Mouse (Mus musculus) E14TG2a.4 (cell line): ENCODE measurements around the gene Itih2.

Source experiments
- H3K27me3 ChIP-seq: 2 replicates; pipeline ENCODE4 v1.6.1; 2014; ENCODE audit warnings: low read length, control low read depth; ENCODE audit not compliant: insufficient read depth
- H3K36me3 ChIP-seq: 2 replicates; pipeline ENCODE4 v1.6.1; 2014; ENCODE audit warnings: low read length, control low read depth; ENCODE audit not compliant: insufficient read depth
- H3K4me1 ChIP-seq: replicated peaks from 2 replicates; pipeline ENCODE4 v1.6.1; 2014; ENCODE audit warnings: low read depth, low read length, control low read depth
- H3K4me3 ChIP-seq: replicated peaks from 2 replicates; pipeline ENCODE4 v1.5.1; 2014; ENCODE audit warnings: mild to moderate bottlenecking, low read length
- H3K9me3 ChIP-seq: 2 replicates; pipeline ENCODE4 v1.6.1; 2014; ENCODE audit warnings: low read length, control low read depth
- CTCF ChIP-seq: conservative IDR thresholded peaks from 2 replicates; pipeline ENCODE4 v1.5.1; 2014; ENCODE audit warnings: low read length
- NANOG ChIP-seq: IDR thresholded peaks from 2 replicates; pipeline ENCODE4 v1.6.1; 2014; ENCODE audit warnings: borderline replicate concordance, low read length, mixed read lengths
- POU5F1 ChIP-seq: IDR thresholded peaks from 2 replicates; pipeline ENCODE4 v1.6.1; 2014; ENCODE audit warnings: low read length, borderline replicate concordance

The Itih2 gene

GRCm38 (mm10) chr2:10131296-10131695, at the start of gene Itih2:
Itih2 (minus strand) TSS chr2:10131396.
- no peaks in the 10 kb centered on the region for H3K4me1 ChIP-seq
- no peaks in the 10 kb centered on the region for H3K9me3 ChIP-seq
- no peak within 1 kb of the TSS for H3K4me3 ChIP-seq
- no peaks in the 10 kb centered on the region for H3K36me3 ChIP-seq
- TF ChIP-seq CTCF, result no peak
- TF ChIP-seq NANOG, result no peak
- no peak for TF ChIP-seq POU5F1
- H3K27me3 ChIP-seq, result 0 out of 2 replicates have a peak, but pooled peaks cover 3% of the 10 kb centered on the region

GRCm38 (mm10) chr2:10169991-10170390, 38.8 kb upstream of the Itih2 start:
- H3K36me3 ChIP-seq, result no peaks in the 10 kb centered on the region
- no peak for TF ChIP-seq POU5F1
- no peak for TF ChIP-seq CTCF
- no peak for TF ChIP-seq NANOG

GRCm38 (mm10) chr2:10168016-10168415, 36.8 kb upstream of the Itih2 start:
- Histone ChIP-seq H3K9me3 (no peaks in the 10 kb centered on the region), H3K4me1 (no peaks in the 10 kb centered on the region), H3K4me3 (no peak overlapping the region), H3K27me3 (peaks cover 9% of the 10 kb centered on the region; the same call in 1 of the 2 replicates), H3K36me3 (no peaks in the 10 kb centered on the region)
- TF ChIP-seq CTCF (no peak), POU5F1 (no peak), NANOG (no peak)

More at GRCm38 (mm10) chr2:10169991-10170390, 38.8 kb upstream of the Itih2 start:
- no peaks in the 10 kb centered on the region for H3K9me3 ChIP-seq
- H3K4me1 ChIP-seq, result no peaks in the 10 kb centered on the region
- no peak overlapping the region for H3K4me3 ChIP-seq
- peaks cover 6% of the 10 kb centered on the region; the same call in 1 of the 2 replicates for H3K27me3 ChIP-seq

GRCm38 (mm10) chr2:10167283-10167682, 36.1 kb upstream of the Itih2 start:
- Histone ChIP-seq H3K4me1 (no peaks in the 10 kb centered on the region), H3K9me3 (no peaks in the 10 kb centered on the region), H3K4me3 (no peak overlapping the region), H3K27me3 (peaks cover 9% of the 10 kb centered on the region; the same call in 1 of the 2 replicates), H3K36me3 (no peaks in the 10 kb centered on the region)
- TF ChIP-seq CTCF (no peak), POU5F1 (no peak), NANOG (no peak)

DNA sequence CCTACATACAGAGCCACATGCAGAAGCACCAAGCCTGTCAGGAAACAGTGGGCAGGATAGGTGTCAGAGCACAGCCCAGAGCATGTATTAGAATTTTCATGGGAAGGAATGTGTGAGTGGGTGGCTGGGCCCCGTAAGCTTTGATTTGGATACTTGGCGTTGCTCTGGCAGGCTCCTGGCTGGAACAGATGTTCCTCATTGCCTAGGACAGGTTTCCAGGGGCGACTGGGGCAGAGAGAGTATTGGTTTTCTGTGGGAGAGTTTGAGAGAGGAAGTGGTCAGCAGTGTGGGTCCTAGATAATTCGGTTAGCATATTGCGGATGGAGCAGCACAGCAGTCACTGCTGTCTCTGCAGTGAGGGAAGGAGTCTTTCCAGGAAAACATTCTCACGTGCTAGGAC, 35.4 kb upstream of the Itih2 start:
- TF ChIP-seq POU5F1 (no peak), NANOG (no peak), CTCF (no peak)
- no peak overlapping the region for H3K4me3 ChIP-seq
- no peaks in the 10 kb centered on the region for H3K4me1 ChIP-seq
- H3K36me3 ChIP-seq, result no peaks in the 10 kb centered on the region
- no peaks in the 10 kb centered on the region for H3K9me3 ChIP-seq
- peaks cover 9% of the 10 kb centered on the region; the same call in 1 of the 2 replicates for H3K27me3 ChIP-seq

DNA sequence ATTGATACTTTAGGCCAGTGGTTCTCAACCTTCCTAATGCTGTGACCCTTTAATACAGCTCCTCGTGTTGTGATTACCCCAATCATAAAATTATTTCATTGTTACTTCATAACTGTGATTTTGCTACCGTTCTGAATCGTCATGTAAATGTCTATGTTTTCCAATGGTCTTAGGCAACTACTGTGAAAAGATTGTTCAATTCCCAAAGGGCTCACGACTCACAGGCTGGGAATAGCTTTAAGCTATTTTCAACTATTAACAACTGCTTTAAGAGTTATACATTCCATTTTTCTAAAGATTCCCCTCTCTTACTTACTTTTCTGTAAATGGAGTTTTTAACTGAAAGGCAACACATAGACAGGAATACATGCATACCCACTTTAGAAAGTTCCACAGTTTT, 30.8 kb upstream of the Itih2 start:
- no peaks in the 10 kb centered on the region for H3K36me3 ChIP-seq
- H3K4me3 ChIP-seq, result no peak overlapping the region
- H3K27me3 ChIP-seq, result peaks cover 10% of the 10 kb centered on the region; the same call in 1 of the 2 replicates
- peaks cover 4% of the 10 kb centered on the region for H3K4me1 ChIP-seq
- no peaks in the 10 kb centered on the region for H3K9me3 ChIP-seq
- TF ChIP-seq NANOG (no peak), POU5F1 (no peak), CTCF (no peak)

GRCm38 (mm10) chr2:10157184-10157583, 26.0 kb upstream of the Itih2 start:
- Histone ChIP-seq H3K4me3 (no peak overlapping the region), H3K4me1 (peaks cover 22% of the 10 kb centered on the region), H3K27me3 (peaks cover 16% of the 10 kb centered on the region), H3K9me3 (no peaks in the 10 kb centered on the region), H3K36me3 (no peaks in the 10 kb centered on the region)
- no peak for TF ChIP-seq NANOG
- no peak for TF ChIP-seq CTCF
- no peak for TF ChIP-seq POU5F1

- Histone ChIP-seq H3K4me1 (peaks cover 22% of the 10 kb centered on the region), H3K9me3 (no peaks in the 10 kb centered on the region), H3K4me3 (peak within 1 kb of the TSS; percentile 77), H3K36me3 (no peaks in the 10 kb centered on the region), H3K27me3 (peaks cover 16% of the 10 kb centered on the region)
- TF ChIP-seq CTCF, result no peak
- TF ChIP-seq POU5F1, result no peak
- TF ChIP-seq NANOG, result no peak
Observed at GRCm38 (mm10) chr2:10153201-10154075, 22.2 kb upstream of the Itih2 start, which contains the start of gene Itih5. Itih5 (plus strand) TSS chr2:10153571.

GRCm38 (mm10) chr2:10152590-10152989, 21.4 kb upstream of the Itih2 start:
- no peak for TF ChIP-seq POU5F1
- no peak for TF ChIP-seq NANOG
- no peak for TF ChIP-seq CTCF
- peaks cover 12% of the 10 kb centered on the region for H3K27me3 ChIP-seq

More at GRCm38 (mm10) chr2:10152590-10152989, 21.4 kb upstream of the Itih2 start:
- no peaks in the 10 kb centered on the region for H3K9me3 ChIP-seq
- no peaks in the 10 kb centered on the region for H3K36me3 ChIP-seq
- peak overlapping the region; percentile 77; the same call in 1 of the 2 replicates for H3K4me3 ChIP-seq
- H3K4me1 ChIP-seq, result peaks cover 22% of the 10 kb centered on the region
